Mouse (Mus musculus) stomach, postnatal 0 days (tissue): ENCODE results near the gene Olfr376. TPM values are rescaled to one million over a fixed set of nuclear protein-coding genes. Genes with fewer than 3 reads are reported as not detected.

Source experiments
- ATAC-seq: fragments of 200-750 bp; cut with Nextera tagmentation; 2 replicates; pipeline ENCODE4 v1.8.0; 2017; ENCODE audit not compliant: low FRiP score, low TSS enrichment
- DNase-seq: peaks from one replicate; pipeline ENCODE4 v3.0.0-alpha.2; 2016; ENCODE audit warnings: low spot score
- H3K27ac ChIP-seq: fragments of 300-500 bp; sonication (generic); replicated peaks from 2 replicates; pipeline ENCODE4 v1.5.1; 2014; ENCODE audit warnings: mild to moderate bottlenecking, control low read depth
- H3K27me3 ChIP-seq: fragments of 300-500 bp; sonication (generic); 2 replicates; pipeline ENCODE4 v1.6.1; 2014; ENCODE audit warnings: low read length; ENCODE audit not compliant: control insufficient read depth, insufficient read depth
- H3K36me3 ChIP-seq: fragments of 300-500 bp; sonication (generic); 2 replicates; pipeline ENCODE4 v1.6.1; 2014; ENCODE audit warnings: low read length, mixed read lengths; ENCODE audit not compliant: control insufficient read depth, insufficient read depth
- H3K4me1 ChIP-seq: fragments of 300-500 bp; sonication (generic); replicated peaks from 2 replicates; pipeline ENCODE4 v1.6.1; 2014; ENCODE audit warnings: antibody characterized with exemption; ENCODE audit not compliant: control insufficient read depth, insufficient read depth
- H3K4me2 ChIP-seq: fragments of 300-500 bp; sonication (generic); replicated peaks from 2 replicates; pipeline ENCODE4 v1.6.1; 2014; ENCODE audit warnings: low read depth, mild to moderate bottlenecking, control low read depth, moderate library complexity
- H3K4me3 ChIP-seq: fragments of 300-500 bp; sonication (generic); 2 replicates; pipeline ENCODE4 v1.5.1; 2014; ENCODE audit warnings: low read depth, low read length, control low read depth
- H3K9ac ChIP-seq: fragments of 300-500 bp; sonication (generic); 2 replicates; pipeline ENCODE4 v1.6.1; 2014; ENCODE audit warnings: mild to moderate bottlenecking, low read length, control low read depth, mixed read lengths
- H3K9me3 ChIP-seq: fragments of 300-500 bp; sonication (generic); 2 replicates; pipeline ENCODE4 v1.6.1; 2016; ENCODE audit warnings: low read length; ENCODE audit not compliant: control insufficient read depth
- CTCF ChIP-seq: IDR thresholded peaks from 2 replicates; pipeline ENCODE4 v1.5.1; 2016; ENCODE audit warnings: antibody characterized with exemption, low read depth, mild to moderate bottlenecking, moderate library complexity
- EP300 ChIP-seq: optimal IDR thresholded peaks from 2 replicates; pipeline ENCODE3; 2016; ENCODE audit warnings: antibody characterized with exemption
- WGBS: fragments of 180-500 bp; shearing (Covaris S2); extraction: QIAGEN DNeasy Blood & Tissue Kit; methylation state at CpG from one replicate; pipeline ENCODE4 v1.1.7; 2014; 5-methylcytosine and 5-hydroxymethylcytosine counted together
- polyA plus RNA-seq: library from polyadenylated mRNA; unstranded; fragments of >200 nt; fragmentation: Nextera tagmentation; extraction: Ambion mirVana; gene quantifications from 2 replicates; pipeline ENCODE4 v1.2.1, GENCODE M21; 2015

Gene Olfr376
- not detected in 2 replicates for polyA plus RNA-seq

GRCm38 (mm10) chr11:73370946-73371345 is at the start of gene Olfr376:
Olfr376 (plus strand) TSS chr11:73371246.
- no peak for DNase-seq
- ATAC-seq = no peak
- H3K36me3 ChIP-seq = no peaks in the 10 kb centered on the region
- H3K27ac ChIP-seq = no peak within 1 kb of the TSS
- TF ChIP-seq CTCF (no peak), EP300 (no peak)
- H3K9me3 ChIP-seq = no peaks in the 10 kb centered on the region
- no peak within 1 kb of the TSS for H3K4me2 ChIP-seq
- H3K4me3 ChIP-seq = no peak within 1 kb of the TSS
- H3K9ac ChIP-seq = no peak within 1 kb of the TSS
- H3K4me1 ChIP-seq = no peaks in the 10 kb centered on the region
- WGBS = 85% methylated on average over 2 of the region's 2 CpGs
- no peaks in the 10 kb centered on the region for H3K27me3 ChIP-seq

GRCm38 (mm10) chr11:73323906-73324830 is 46.9 kb upstream of the Olfr376 start:
- no peaks in the 10 kb centered on the region for H3K4me1 ChIP-seq
- peak overlapping the region; percentile 6; the same call in 1 of the 2 replicates for H3K4me2 ChIP-seq
- WGBS = 50% methylated on average over 9 of the region's 9 CpGs
- TF ChIP-seq CTCF = no peak
- TF ChIP-seq EP300 = no peak
- no peaks in the 10 kb centered on the region for H3K9me3 ChIP-seq
- no peaks in the 10 kb centered on the region for H3K36me3 ChIP-seq
- no peaks in the 10 kb centered on the region for H3K27me3 ChIP-seq
- no peak for DNase-seq
- peak; percentile 62; the same call in 1 of the 2 replicates for ATAC-seq
- no peak overlapping the region for H3K27ac ChIP-seq
- H3K9ac ChIP-seq = no peak overlapping the region
- H3K4me3 ChIP-seq = peak overlapping the region; percentile 1; the same call in 1 of the 2 replicates

- WGBS = 11% methylated on average over 12 of the region's 12 CpGs
- Histone ChIP-seq H3K4me2 (peak overlapping the region; percentile 21), H3K27ac (0 out of 2 replicates have a peak overlapping the region, but pooled peaks have one; percentile 9), H3K9me3 (no peaks in the 10 kb centered on the region), H3K4me1 (no peaks in the 10 kb centered on the region), H3K4me3 (0 out of 2 replicates have a peak overlapping the region, but pooled peaks have one; percentile 5), H3K9ac (no peak overlapping the region), H3K36me3 (no peaks in the 10 kb centered on the region), H3K27me3 (no peaks in the 10 kb centered on the region)
- TF ChIP-seq EP300 = no peak
- TF ChIP-seq CTCF = no peak
- DNase-seq (peak; percentile 56), ATAC-seq (peak; percentile 89)
Observed at GRCm38 (mm10) chr11:73326485-73326886, 44.6 kb upstream of the Olfr376 start.

GRCm38 (mm10) chr11:73327361-73327760 is 43.7 kb upstream of the Olfr376 start:
- ATAC-seq = no peak
- TF ChIP-seq CTCF = no peak
- TF ChIP-seq EP300 = no peak
- no peak for DNase-seq
- Histone ChIP-seq H3K4me3 (no peak overlapping the region), H3K4me1 (no peaks in the 10 kb centered on the region), H3K27me3 (no peaks in the 10 kb centered on the region), H3K9ac (no peak overlapping the region), H3K36me3 (no peaks in the 10 kb centered on the region), H3K27ac (no peak overlapping the region), H3K9me3 (no peaks in the 10 kb centered on the region), H3K4me2 (peak overlapping the region; percentile 21; the same call in 1 of the 2 replicates)
- WGBS = 41% methylated on average over 4 of the region's 4 CpGs

GRCm38 (mm10) chr11:73329442-73329841 is 41.6 kb upstream of the Olfr376 start, which contains the start of the genes Aspa, Gm49340 and Spata22:
Aspa (minus strand) TSS chr11:73329596.
Gm49340 (plus strand) TSS chr11:73329741.
Spata22 (plus strand) TSS chr11:73329741.
- 79% methylated on average over 27 of the region's 27 CpGs for WGBS
- H3K9me3 ChIP-seq = no peaks in the 10 kb centered on the region
- H3K27me3 ChIP-seq = no peaks in the 10 kb centered on the region
- DNase-seq (no peak), ATAC-seq (no peak)
- TF ChIP-seq CTCF (no peak), EP300 (no peak)
- no peak within 1 kb of the TSS for H3K4me3 ChIP-seq
- no peak within 1 kb of the TSS for H3K4me2 ChIP-seq
- no peaks in the 10 kb centered on the region for H3K36me3 ChIP-seq
- no peaks in the 10 kb centered on the region for H3K4me1 ChIP-seq
- H3K9ac ChIP-seq = no peak within 1 kb of the TSS
- H3K27ac ChIP-seq = no peak within 1 kb of the TSS
